In genomic region chr16:4642937-4643336, GRCm38 (mm10) we compare ENCODE assay signal across 8 mouse cellular contexts. TPM values are rescaled to one million over a fixed set of nuclear protein-coding genes. Genes with fewer than 3 reads are reported as not detected.
DNase-seq lines count a peak whose midpoint lies in the region; ATAC-seq and TF ChIP-seq lines count a peak whose summit lies in the region.

No protein-coding gene starts in this region.

- WGBS in forebrain, postnatal 0 days = 75% methylated on average over 6 of the region's 6 CpGs
- WGBS in forebrain, embryonic 15.5 days = 77% methylated on average over 6 of the region's 6 CpGs
- WGBS in midbrain, embryonic 12.5 days = 87% methylated on average over 6 of the region's 6 CpGs
- 88% methylated on average over 6 of the region's 6 CpGs for WGBS in midbrain, postnatal 0 days
- 73% methylated on average over 6 of the region's 6 CpGs for WGBS in limb, embryonic 15.5 days
- WGBS in stomach, postnatal 0 days = 66% methylated on average over 6 of the region's 6 CpGs

- H3K4me3 ChIP-seq in forebrain, postnatal 0 days (ENCODE audit: low read depth, low read length) = no peak overlapping the region
- no peak overlapping the region for H3K4me3 ChIP-seq in forebrain, embryonic 15.5 days
- no peak overlapping the region for H3K4me3 ChIP-seq in midbrain, embryonic 12.5 days
- H3K4me3 ChIP-seq in midbrain, postnatal 0 days (ENCODE audit: low read depth, low read length) = no peak overlapping the region
- peak overlapping the region; percentile 80 for H3K4me3 ChIP-seq in limb, embryonic 15.5 days
- H3K4me3 ChIP-seq in stomach, postnatal 0 days (ENCODE audit: low read depth, low read length) = no peak overlapping the region

- peak; percentile 81 for TF ChIP-seq EP300 in stomach, postnatal 0 days (optimal IDR thresholded peaks at IDR 0.05)

- H3K9ac ChIP-seq in forebrain, postnatal 0 days = no peak overlapping the region
- H3K9ac ChIP-seq in forebrain, embryonic 15.5 days (replicated peaks) = no peak overlapping the region
- no peak overlapping the region for H3K9ac ChIP-seq in midbrain, embryonic 12.5 days (replicated peaks)
- H3K9ac ChIP-seq in midbrain, postnatal 0 days (replicated peaks; ENCODE audit: low read length, poor library complexity, severe bottlenecking) = no peak overlapping the region
- H3K9ac ChIP-seq in limb, embryonic 15.5 days = no peak overlapping the region
- 0 out of 2 replicates have a peak overlapping the region, but pooled peaks have one; percentile 45 for H3K9ac ChIP-seq in stomach, postnatal 0 days (ENCODE audit: low read length)

- no peaks in the 10 kb centered on the region for H3K4me1 ChIP-seq in forebrain, postnatal 0 days (ENCODE audit: insufficient read depth)
- H3K4me1 ChIP-seq in forebrain, embryonic 15.5 days = peaks cover 43% of the 10 kb centered on the region
- H3K4me1 ChIP-seq in midbrain, embryonic 12.5 days = peaks cover 44% of the 10 kb centered on the region
- H3K4me1 ChIP-seq in midbrain, postnatal 0 days (ENCODE audit: insufficient read depth, low read length) = 0 out of 2 replicates have a peak, but pooled peaks cover 9% of the 10 kb centered on the region
- H3K4me1 ChIP-seq in limb, embryonic 15.5 days = peaks cover 80% of the 10 kb centered on the region
- H3K4me1 ChIP-seq in stomach, postnatal 0 days (replicated peaks; ENCODE audit: control insufficient read depth, insufficient read depth) = peaks cover 25% of the 10 kb centered on the region

- 0 out of 2 replicates have a peak overlapping the region, but pooled peaks have one; percentile 9 for H3K27ac ChIP-seq in forebrain, postnatal 0 days (ENCODE audit: low read depth, low read length)
- H3K27ac ChIP-seq in forebrain, embryonic 15.5 days (replicated peaks) = no peak overlapping the region
- 0 out of 2 replicates have a peak overlapping the region, but pooled peaks have one; percentile 7 for H3K27ac ChIP-seq in midbrain, embryonic 12.5 days (replicated peaks)
- H3K27ac ChIP-seq in midbrain, postnatal 0 days (ENCODE audit: low read depth, low read length) = no peak overlapping the region
- peak overlapping the region; percentile 92 for H3K27ac ChIP-seq in limb, embryonic 15.5 days
- peak overlapping the region; percentile 94 for H3K27ac ChIP-seq in stomach, postnatal 0 days (replicated peaks)

- no peak for DNase-seq in forebrain, postnatal 0 days
- DNase-seq in midbrain, postnatal 0 days (ENCODE audit: low spot score) = no peak
- DNase-seq in stomach, postnatal 0 days (ENCODE audit: low spot score) = peak; percentile 43
- DNase-seq in adrenal gland, postnatal 36 days = no peak

- no peak for ATAC-seq in forebrain, postnatal 0 days
- ATAC-seq in forebrain, embryonic 15.5 days (replicated peaks) = no peak
- ATAC-seq in midbrain, embryonic 12.5 days (ENCODE audit: low FRiP score, low read depth) = no peak
- no peak for ATAC-seq in midbrain, postnatal 0 days (ENCODE audit: low FRiP score)
- ATAC-seq in limb, embryonic 15.5 days (ENCODE audit: insufficient number of reproducible peaks, low FRiP score, low TSS enrichment, low read depth) = no peak
- no peak for ATAC-seq in stomach, postnatal 0 days (ENCODE audit: low FRiP score, low TSS enrichment)
- ATAC-seq in megakaryocyte-erythroid progenitor cell, adult 5-6 weeks (replicated peaks; ENCODE audit: low FRiP score, low TSS enrichment, poor library complexity, severe bottlenecking) = no peak

- TF ChIP-seq CTCF in forebrain, postnatal 0 days (IDR thresholded peaks at IDR 0.05; ENCODE audit: low read depth) = no peak
- TF ChIP-seq CTCF in midbrain, postnatal 0 days (IDR thresholded peaks at IDR 0.05) = no peak
- no peak for TF ChIP-seq CTCF in stomach, postnatal 0 days (IDR thresholded peaks at IDR 0.05; ENCODE audit: low read depth)

- H3K36me3 ChIP-seq in forebrain, postnatal 0 days (ENCODE audit: insufficient read depth) = no peaks in the 10 kb centered on the region
- no peaks in the 10 kb centered on the region for H3K36me3 ChIP-seq in forebrain, embryonic 15.5 days
- no peaks in the 10 kb centered on the region for H3K36me3 ChIP-seq in midbrain, embryonic 12.5 days
- peaks cover 4% of the 10 kb centered on the region; the same call in 1 of the 2 replicates for H3K36me3 ChIP-seq in midbrain, postnatal 0 days (ENCODE audit: insufficient read depth, low read length)
- H3K36me3 ChIP-seq in limb, embryonic 15.5 days = peaks cover 20% of the 10 kb centered on the region
- H3K36me3 ChIP-seq in stomach, postnatal 0 days (ENCODE audit: control insufficient read depth, insufficient read depth, low read length) = no peaks in the 10 kb centered on the region; the same call in 1 of the 2 replicates

- H3K27me3 ChIP-seq in forebrain, postnatal 0 days (ENCODE audit: insufficient read depth, low read length) = no peaks in the 10 kb centered on the region
- H3K27me3 ChIP-seq in forebrain, embryonic 15.5 days = no peaks in the 10 kb centered on the region
- H3K27me3 ChIP-seq in midbrain, embryonic 12.5 days = no peaks in the 10 kb centered on the region
- no peaks in the 10 kb centered on the region; the same call in 1 of the 2 replicates for H3K27me3 ChIP-seq in midbrain, postnatal 0 days (ENCODE audit: insufficient read depth, low read length)
- no peaks in the 10 kb centered on the region for H3K27me3 ChIP-seq in limb, embryonic 15.5 days
- H3K27me3 ChIP-seq in stomach, postnatal 0 days (ENCODE audit: control insufficient read depth, insufficient read depth, low read length) = no peaks in the 10 kb centered on the region

- H3K4me2 ChIP-seq in forebrain, postnatal 0 days (ENCODE audit: low read depth) = no peak overlapping the region
- no peak overlapping the region for H3K4me2 ChIP-seq in forebrain, embryonic 15.5 days (replicated peaks)
- 0 out of 2 replicates have a peak overlapping the region, but pooled peaks have one; percentile 15 for H3K4me2 ChIP-seq in midbrain, embryonic 12.5 days (replicated peaks)
- no peak overlapping the region for H3K4me2 ChIP-seq in midbrain, postnatal 0 days (ENCODE audit: low read depth, low read length, poor library complexity, severe bottlenecking)
- H3K4me2 ChIP-seq in limb, embryonic 15.5 days = peak overlapping the region; percentile 70
- peak overlapping the region; percentile 83 for H3K4me2 ChIP-seq in stomach, postnatal 0 days (replicated peaks; ENCODE audit: low read depth)

- no peaks in the 10 kb centered on the region for H3K9me3 ChIP-seq in forebrain, postnatal 0 days (ENCODE audit: low read length)
- H3K9me3 ChIP-seq in forebrain, embryonic 15.5 days = no peaks in the 10 kb centered on the region
- H3K9me3 ChIP-seq in midbrain, embryonic 12.5 days = no peaks in the 10 kb centered on the region
- no peaks in the 10 kb centered on the region for H3K9me3 ChIP-seq in midbrain, postnatal 0 days (ENCODE audit: low read length)
- no peaks in the 10 kb centered on the region for H3K9me3 ChIP-seq in limb, embryonic 15.5 days
- no peaks in the 10 kb centered on the region for H3K9me3 ChIP-seq in stomach, postnatal 0 days (ENCODE audit: control insufficient read depth, low read length)

RNA-seq across cellular contexts. Expression of gene Dnaja3, which starts 3.1 kb away (rescaled TPM):
- 47.2 and 51.5 TPM in 2 replicates for total RNA-seq in forebrain, postnatal 0 days (2014; rRNA removed)
- polyA plus RNA-seq in forebrain, postnatal 0 days (2015; fragmentation: Nextera tagmentation; extraction: Ambion mirVana) = 37.5 and 48.6 TPM in 2 replicates
- 55.8 and 58.0 TPM in 2 replicates for polyA plus RNA-seq in forebrain, embryonic 15.5 days (2015; fragmentation: Nextera tagmentation; extraction: Ambion mirVana)
- 55.9 and 58.5 TPM in 2 replicates for polyA plus RNA-seq in midbrain, embryonic 12.5 days (2016; fragmentation: Nextera tagmentation; extraction: Ambion mirVana)
- 62.1 and 65.5 TPM in 2 replicates for total RNA-seq in midbrain, postnatal 0 days (2014; rRNA removed)
- 54.1 and 57.0 TPM in 2 replicates for polyA plus RNA-seq in midbrain, postnatal 0 days (2015; fragmentation: Nextera tagmentation; extraction: Ambion mirVana)
- polyA plus RNA-seq in limb, embryonic 15.5 days (2015; fragmentation: Nextera tagmentation; extraction: Ambion mirVana) = 60.5 and 65.1 TPM in 2 replicates
- polyA plus RNA-seq in stomach, postnatal 0 days (2015; fragmentation: Nextera tagmentation; extraction: Ambion mirVana) = 47.0 and 49.2 TPM in 2 replicates
- total RNA-seq in adrenal gland, postnatal 36 days (2021) = 100 to 1,000 TPM; 118 to 143 TPM
- 56.5 and 81.2 TPM in 2 replicates for total RNA-seq in megakaryocyte-erythroid progenitor cell, adult 5-6 weeks (2014; fragmentation: Nextera tagmentation)
- 71.0 and 106 TPM in 2 replicates for total RNA-seq in megakaryocyte-erythroid progenitor cell, adult 5-6 weeks (2017)

RNA-seq across cellular contexts. Expression of gene Vasn, which starts 3.2 kb away (rescaled TPM):
- 5.5 and 6.5 TPM in 2 replicates for total RNA-seq in forebrain, postnatal 0 days (2014; rRNA removed)
- 3.0 and 3.6 TPM in 2 replicates for polyA plus RNA-seq in forebrain, postnatal 0 days (2015; fragmentation: Nextera tagmentation; extraction: Ambion mirVana)
- 3.0 and 3.6 TPM in 2 replicates for polyA plus RNA-seq in forebrain, embryonic 15.5 days (2015; fragmentation: Nextera tagmentation; extraction: Ambion mirVana)
- polyA plus RNA-seq in midbrain, embryonic 12.5 days (2016; fragmentation: Nextera tagmentation; extraction: Ambion mirVana) = 7.7 and 11.1 TPM in 2 replicates
- total RNA-seq in midbrain, postnatal 0 days (2014; rRNA removed) = 12.0 and 14.2 TPM in 2 replicates
- polyA plus RNA-seq in midbrain, postnatal 0 days (2015; fragmentation: Nextera tagmentation; extraction: Ambion mirVana) = 4.7 TPM in 2 replicates
- polyA plus RNA-seq in limb, embryonic 15.5 days (2015; fragmentation: Nextera tagmentation; extraction: Ambion mirVana) = 41.5 and 45.1 TPM in 2 replicates
- 8.8 and 9.6 TPM in 2 replicates for polyA plus RNA-seq in stomach, postnatal 0 days (2015; fragmentation: Nextera tagmentation; extraction: Ambion mirVana)
- total RNA-seq in adrenal gland, postnatal 36 days (2021) = 10 to 100 TPM in 1 of 2 experiments, 1 to 10 TPM in 1; 8.9 to 15.1 TPM
- not detected in 2 replicates for total RNA-seq in megakaryocyte-erythroid progenitor cell, adult 5-6 weeks (2014; fragmentation: Nextera tagmentation)
- total RNA-seq in megakaryocyte-erythroid progenitor cell, adult 5-6 weeks (2017) = 0.38 and 0.65 TPM in 2 replicates

RNA-seq across cellular contexts. Expression of gene Pam16, which starts 18.1 kb away (rescaled TPM):
- total RNA-seq in forebrain, postnatal 0 days (2014; rRNA removed) = 52.2 and 54.5 TPM in 2 replicates
- 138 and 161 TPM in 2 replicates for polyA plus RNA-seq in forebrain, postnatal 0 days (2015; fragmentation: Nextera tagmentation; extraction: Ambion mirVana)
- 162 and 171 TPM in 2 replicates for polyA plus RNA-seq in forebrain, embryonic 15.5 days (2015; fragmentation: Nextera tagmentation; extraction: Ambion mirVana)
- polyA plus RNA-seq in midbrain, embryonic 12.5 days (2016; fragmentation: Nextera tagmentation; extraction: Ambion mirVana) = 112 and 123 TPM in 2 replicates
- 31.7 and 40.2 TPM in 2 replicates for total RNA-seq in midbrain, postnatal 0 days (2014; rRNA removed)
- 134 TPM in 2 replicates for polyA plus RNA-seq in midbrain, postnatal 0 days (2015; fragmentation: Nextera tagmentation; extraction: Ambion mirVana)
- 75.8 and 83.1 TPM in 2 replicates for polyA plus RNA-seq in limb, embryonic 15.5 days (2015; fragmentation: Nextera tagmentation; extraction: Ambion mirVana)
- polyA plus RNA-seq in stomach, postnatal 0 days (2015; fragmentation: Nextera tagmentation; extraction: Ambion mirVana) = 65.4 and 71.9 TPM in 2 replicates
- total RNA-seq in adrenal gland, postnatal 36 days (2021) = 100 to 1,000 TPM in 1 of 2 experiments, 10 to 100 TPM in 1; 95.3 to 109 TPM
- 76.0 and 100 TPM in 2 replicates for total RNA-seq in megakaryocyte-erythroid progenitor cell, adult 5-6 weeks (2014; fragmentation: Nextera tagmentation)
- total RNA-seq in megakaryocyte-erythroid progenitor cell, adult 5-6 weeks (2017) = 18.2 and 24.0 TPM in 2 replicates

RNA-seq across cellular contexts. Expression of gene Coro7, which starts 36.6 kb away (rescaled TPM):
- 24.9 and 25.2 TPM in 2 replicates for total RNA-seq in forebrain, postnatal 0 days (2014; rRNA removed)
- polyA plus RNA-seq in forebrain, postnatal 0 days (2015; fragmentation: Nextera tagmentation; extraction: Ambion mirVana) = 23.5 and 29.3 TPM in 2 replicates
- polyA plus RNA-seq in forebrain, embryonic 15.5 days (2015; fragmentation: Nextera tagmentation; extraction: Ambion mirVana) = 25.0 TPM in 2 replicates
- 21.7 and 22.6 TPM in 2 replicates for polyA plus RNA-seq in midbrain, embryonic 12.5 days (2016; fragmentation: Nextera tagmentation; extraction: Ambion mirVana)
- total RNA-seq in midbrain, postnatal 0 days (2014; rRNA removed) = 31.1 and 39.8 TPM in 2 replicates
- 28.7 and 31.9 TPM in 2 replicates for polyA plus RNA-seq in midbrain, postnatal 0 days (2015; fragmentation: Nextera tagmentation; extraction: Ambion mirVana)
- 16.8 and 18.4 TPM in 2 replicates for polyA plus RNA-seq in limb, embryonic 15.5 days (2015; fragmentation: Nextera tagmentation; extraction: Ambion mirVana)
- 7.6 and 8.1 TPM in 2 replicates for polyA plus RNA-seq in stomach, postnatal 0 days (2015; fragmentation: Nextera tagmentation; extraction: Ambion mirVana)
- 10 to 100 TPM; 24.6 to 25.1 TPM for total RNA-seq in adrenal gland, postnatal 36 days (2021)
- total RNA-seq in megakaryocyte-erythroid progenitor cell, adult 5-6 weeks (2014; fragmentation: Nextera tagmentation) = 48.2 and 78.5 TPM in 2 replicates
- total RNA-seq in megakaryocyte-erythroid progenitor cell, adult 5-6 weeks (2017) = 10.4 and 15.7 TPM in 2 replicates

RNA-seq across cellular contexts. Expression of gene Glis2, which starts 48.4 kb away (rescaled TPM):
- total RNA-seq in forebrain, postnatal 0 days (2014; rRNA removed) = 13.3 and 15.2 TPM in 2 replicates
- 7.1 and 11.6 TPM in 2 replicates for polyA plus RNA-seq in forebrain, postnatal 0 days (2015; fragmentation: Nextera tagmentation; extraction: Ambion mirVana)
- 11.0 and 14.6 TPM in 2 replicates for polyA plus RNA-seq in forebrain, embryonic 15.5 days (2015; fragmentation: Nextera tagmentation; extraction: Ambion mirVana)
- polyA plus RNA-seq in midbrain, embryonic 12.5 days (2016; fragmentation: Nextera tagmentation; extraction: Ambion mirVana) = 28.2 and 35.6 TPM in 2 replicates
- 20.0 and 20.6 TPM in 2 replicates for total RNA-seq in midbrain, postnatal 0 days (2014; rRNA removed)
- polyA plus RNA-seq in midbrain, postnatal 0 days (2015; fragmentation: Nextera tagmentation; extraction: Ambion mirVana) = 10.8 and 12.0 TPM in 2 replicates
- polyA plus RNA-seq in limb, embryonic 15.5 days (2015; fragmentation: Nextera tagmentation; extraction: Ambion mirVana) = 31.7 and 34.9 TPM in 2 replicates
- polyA plus RNA-seq in stomach, postnatal 0 days (2015; fragmentation: Nextera tagmentation; extraction: Ambion mirVana) = 11.6 and 11.7 TPM in 2 replicates
- total RNA-seq in adrenal gland, postnatal 36 days (2021) = 10 to 100 TPM; 19.9 to 20.1 TPM
- 2.0 TPM in 1 of 2 replicates, not detected in the other for total RNA-seq in megakaryocyte-erythroid progenitor cell, adult 5-6 weeks (2014; fragmentation: Nextera tagmentation)
- 0.33 TPM in 1 of 2 replicates, not detected in the other for total RNA-seq in megakaryocyte-erythroid progenitor cell, adult 5-6 weeks (2017)

Comparison
In these comparisons a context has a peak if more than half of its experiments do, and no peak if none do; other contexts are left out.
1. H3K27ac ChIP-seq: peak in forebrain, postnatal 0 days (single experiment), midbrain, embryonic 12.5 days (single experiment), limb, embryonic 15.5 days (single experiment) and stomach, postnatal 0 days (single experiment); none in forebrain, embryonic 15.5 days (single experiment) and midbrain, postnatal 0 days (single experiment).
2. H3K4me2 ChIP-seq: peak in midbrain, embryonic 12.5 days (single experiment), limb, embryonic 15.5 days (single experiment) and stomach, postnatal 0 days (single experiment); none in forebrain, postnatal 0 days (single experiment), forebrain, embryonic 15.5 days (single experiment) and midbrain, postnatal 0 days (single experiment).